Mouse (Mus musculus) embryonic facial prominence, embryonic 14.5 days (tissue): ENCODE measurements around the gene Gm10310. TPM values are rescaled to one million over a fixed set of nuclear protein-coding genes. Genes with fewer than 3 reads are reported as not detected.
"Not testable (repeated sequence)": the region's sequence is repeated elsewhere in the genome, so short reads cannot be mapped to it uniquely, and the experiment has no call there.

Experiments
- ATAC-seq: fragments of 200-750 bp; cut with Nextera tagmentation; 2 replicates; pipeline ENCODE4 v1.8.0; 2017; ENCODE audit warnings: low read depth, moderate number of reproducible peaks, moderate TSS enrichment
- DNase-seq: peaks from one replicate; pipeline ENCODE4 v3.0.0-alpha.2; 2015; ENCODE audit warnings: low spot score
- H3K27ac ChIP-seq: fragments of 300-500 bp; sonication (generic); replicated peaks from 2 replicates; pipeline ENCODE4 v1.5.1; 2014; ENCODE audit warnings: low read depth, mild to moderate bottlenecking, low read length, moderate library complexity
- H3K27me3 ChIP-seq: fragments of 300-500 bp; sonication (generic); replicated peaks from 2 replicates; pipeline ENCODE4 v1.6.1; 2014; ENCODE audit warnings: low read length; ENCODE audit not compliant: control insufficient read depth, insufficient read depth
- H3K36me3 ChIP-seq: fragments of 300-500 bp; sonication (generic); 2 replicates; pipeline ENCODE4 v1.6.1; 2014; ENCODE audit warnings: low read length, mixed read lengths; ENCODE audit not compliant: control insufficient read depth, insufficient read depth
- H3K4me1 ChIP-seq: fragments of 300-500 bp; sonication (generic); 2 replicates; pipeline ENCODE4 v1.6.1; 2014; ENCODE audit warnings: antibody characterized with exemption, low read length; ENCODE audit not compliant: control insufficient read depth, insufficient read depth
- H3K4me2 ChIP-seq: fragments of 300-500 bp; sonication (generic); 2 replicates; pipeline ENCODE4 v1.6.1; 2014; ENCODE audit warnings: low read depth, mild to moderate bottlenecking, low read length, moderate library complexity, mixed read lengths
- H3K4me3 ChIP-seq: fragments of 300-500 bp; sonication (generic); 2 replicates; pipeline ENCODE4 v1.5.1; 2014; ENCODE audit warnings: low read depth, mild to moderate bottlenecking, low read length
- H3K9ac ChIP-seq: fragments of 300-500 bp; sonication (generic); 2 replicates; pipeline ENCODE4 v1.6.1; 2014; ENCODE audit warnings: low read depth, mild to moderate bottlenecking, low read length, moderate library complexity, mixed read lengths
- H3K9me3 ChIP-seq: fragments of 300-500 bp; sonication (generic); 2 replicates; pipeline ENCODE4 v1.6.1; 2016; ENCODE audit warnings: low read length; ENCODE audit not compliant: control insufficient read depth
- WGBS: fragments of 180-500 bp; shearing (Covaris S2); extraction: QIAGEN DNeasy Blood & Tissue Kit; methylation state at CpG from one replicate; pipeline ENCODE4 v1.1.7; 2014; 5-methylcytosine and 5-hydroxymethylcytosine counted together
- polyA plus RNA-seq: library from polyadenylated mRNA; unstranded; fragments of >200 nt; fragmentation: Nextera tagmentation; extraction: Ambion mirVana; gene quantifications from 2 replicates; pipeline ENCODE4 v1.2.1, GENCODE M21; 2014

Gene Gm10310
- polyA plus RNA-seq = not detected in 2 replicates

GRCm38 (mm10) chr10:129984962-129985361, at the start of gene Gm10310:
Gm10310 (minus strand) TSS chr10:129985062.
- H3K4me3 ChIP-seq, DNase-seq, H3K9me3 ChIP-seq, ATAC-seq, H3K4me2 ChIP-seq, H3K27me3 ChIP-seq, H3K9ac ChIP-seq, H3K27ac ChIP-seq, H3K36me3 ChIP-seq, H3K4me1 ChIP-seq: not testable (repeated sequence)
- WGBS = no CpG with 5 or more reads among the region's 1 CpGs

- no peaks in the 10 kb centered on the region for H3K9me3 ChIP-seq
- no peak within 1 kb of the TSS for H3K4me2 ChIP-seq
- H3K4me1 ChIP-seq = no peaks in the 10 kb centered on the region
- no peaks in the 10 kb centered on the region for H3K27me3 ChIP-seq
- H3K27ac ChIP-seq = no peak within 1 kb of the TSS
- H3K9ac ChIP-seq = no peak within 1 kb of the TSS
- H3K36me3 ChIP-seq = no peaks in the 10 kb centered on the region
- no peak for DNase-seq
- no peak for ATAC-seq
- no peak within 1 kb of the TSS for H3K4me3 ChIP-seq
Observed at GRCm38 (mm10) chr10:130030048-130030447, 45.2 kb upstream of the Gm10310 start, which contains the start of gene Olfr821. Olfr821 (plus strand) TSS chr10:130030348.

- no peak within 1 kb of the TSS for H3K27ac ChIP-seq
- H3K4me1 ChIP-seq = no peaks in the 10 kb centered on the region
- no peaks in the 10 kb centered on the region for H3K27me3 ChIP-seq
- ATAC-seq (no peak), DNase-seq (no peak)
- H3K9ac ChIP-seq = no peak within 1 kb of the TSS
- H3K36me3 ChIP-seq = no peaks in the 10 kb centered on the region
- no peak within 1 kb of the TSS for H3K4me3 ChIP-seq
- no peak within 1 kb of the TSS for H3K4me2 ChIP-seq
- no peaks in the 10 kb centered on the region for H3K9me3 ChIP-seq
Observed at GRCm38 (mm10) chr10:130012321-130012720, 27.5 kb upstream of the Gm10310 start, which contains the start of gene Olfr820. Olfr820 (plus strand) TSS chr10:130012621.

GRCm38 (mm10) chr10:130005366-130005765, 20.5 kb upstream of the Gm10310 start:
- WGBS = 90% methylated on average over 4 of the region's 4 CpGs

GRCm38 (mm10) chr10:130004104-130004503, 19.2 kb upstream of the Gm10310 start:
- H3K4me1 ChIP-seq, H3K4me2 ChIP-seq, H3K36me3 ChIP-seq, ATAC-seq, H3K27ac ChIP-seq, H3K9ac ChIP-seq, H3K9me3 ChIP-seq, H3K4me3 ChIP-seq, H3K27me3 ChIP-seq, DNase-seq: not testable (repeated sequence)
- 79% methylated on average over 4 of the region's 4 CpGs for WGBS

More at GRCm38 (mm10) chr10:130005366-130005765, 20.5 kb upstream of the Gm10310 start:
- not testable (repeated sequence) for DNase-seq, H3K4me2 ChIP-seq, H3K4me1 ChIP-seq, ATAC-seq, H3K36me3 ChIP-seq, H3K9ac ChIP-seq, H3K4me3 ChIP-seq, H3K9me3 ChIP-seq, H3K27me3 ChIP-seq, H3K27ac ChIP-seq

- not testable (repeated sequence) for ATAC-seq, H3K9me3 ChIP-seq, H3K9ac ChIP-seq, H3K4me3 ChIP-seq, H3K27ac ChIP-seq, H3K36me3 ChIP-seq, H3K4me2 ChIP-seq, DNase-seq, H3K27me3 ChIP-seq, H3K4me1 ChIP-seq
- no CpG with 5 or more reads among the region's 3 CpGs for WGBS
Observed at GRCm38 (mm10) chr10:129981867-129982266, 3.0 kb downstream of the Gm10310 start.

- not testable (repeated sequence) for H3K27me3 ChIP-seq, H3K4me1 ChIP-seq, H3K36me3 ChIP-seq, H3K4me2 ChIP-seq, H3K9ac ChIP-seq, ATAC-seq, H3K27ac ChIP-seq, DNase-seq, H3K4me3 ChIP-seq, H3K9me3 ChIP-seq
- no CpG with 5 or more reads among the region's 2 CpGs for WGBS
Observed at GRCm38 (mm10) chr10:129976040-129976439, 8.8 kb downstream of the Gm10310 start, which contains the start of gene Olfr247. Olfr247 (minus strand) TSS chr10:129976140.

GRCm38 (mm10) chr10:129972994-129973393, 11.9 kb downstream of the Gm10310 start:
- H3K36me3 ChIP-seq, ATAC-seq, H3K4me2 ChIP-seq, H3K9me3 ChIP-seq, DNase-seq, H3K27ac ChIP-seq, H3K27me3 ChIP-seq, H3K4me3 ChIP-seq, H3K4me1 ChIP-seq, H3K9ac ChIP-seq: not testable (repeated sequence)
- WGBS = no CpG with 5 or more reads among the region's 3 CpGs

- not testable (repeated sequence) for H3K4me1 ChIP-seq, ATAC-seq, H3K27ac ChIP-seq, DNase-seq, H3K4me2 ChIP-seq, H3K4me3 ChIP-seq, H3K27me3 ChIP-seq, H3K9me3 ChIP-seq, H3K36me3 ChIP-seq, H3K9ac ChIP-seq
- WGBS = 72% methylated on average over 2 of the region's 2 CpGs
Observed at GRCm38 (mm10) chr10:129967166-129967565, 17.7 kb downstream of the Gm10310 start, which contains the start of gene Olfr819. Olfr819 (minus strand) TSS chr10:129967266.
